Mouse (Mus musculus): ENCODE results near the gene Rnf187.

- TF ChIP-seq CTCF (IDR thresholded peaks at IDR 0.05), result no peak
- TF ChIP-seq EP300 (IDR thresholded peaks at IDR 0.05), result no peak
Measured at GRCm38 (mm10) chr11:58926651-58927050, 12.1 kb downstream of the Rnf187 start.

All from lung, postnatal 0 days (tissue).